ENCODE assay signal across 27 mouse cellular contexts in the genomic region with DNA sequence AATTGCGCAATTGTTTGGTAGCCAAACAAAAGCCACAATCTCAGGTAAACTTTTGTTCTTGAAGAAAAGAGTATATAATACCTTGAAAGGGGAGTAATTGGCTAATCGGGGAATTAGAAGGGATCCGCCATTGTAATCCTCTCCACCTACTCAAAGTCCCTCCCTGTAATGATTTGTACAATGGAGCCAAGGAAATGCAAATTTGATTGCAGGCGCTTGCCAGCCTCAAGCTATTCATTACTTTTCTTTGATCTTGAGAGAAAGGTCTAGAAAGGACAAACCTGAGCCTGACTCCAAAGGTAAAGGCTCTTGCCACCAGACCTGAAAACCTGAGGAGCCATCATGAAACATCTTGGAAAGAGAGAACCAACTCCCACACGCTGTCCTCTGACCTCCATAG.
A peak's percentile ranks its signal among the peaks of the same experiment; 100 is the strongest.
DNase-seq lines count a peak whose midpoint lies in the region; ATAC-seq and TF ChIP-seq lines count a peak whose summit lies in the region.
"Had no signal": no experiment of that assay in that cellular context is flagged by ENCODE, and none has a peak within 500 bp of the region (broad histone marks: within the 10 kb centered on the region; RNA-seq: fewer than 3 reads in every experiment).

No protein-coding gene starts in this region.

- WGBS in kidney, adult 2 months = 73% methylated on average over 5 of the region's 5 CpGs
- WGBS in midbrain, embryonic 16.5 days = 68% methylated on average over 5 of the region's 5 CpGs

- H3K9ac ChIP-seq in midbrain, embryonic 16.5 days (ENCODE audit: low read depth, low read length) = no peak overlapping the region
- H3K9ac ChIP-seq: embryonic facial prominence, embryonic 13.5 days; forebrain, embryonic 13.5 days; heart, embryonic 12.5 days; heart, embryonic 15.5 days; hindbrain, embryonic 13.5 days; intestine, embryonic 15.5 days had no signal

- DNase-seq in kidney, adult 2 months = peak; percentile 8
- no peak for DNase-seq in kidney, postnatal 10 days
- DNase-seq in ES-CJ7 (ENCODE audit: low read depth, low spot score) (peak; percentile 96), R1 (ENCODE audit: low read depth, low spot score) (peak; percentile 83)
- no peak for DNase-seq in adrenal gland, postnatal 10 days
- DNase-seq: adrenal gland, adult 2 months; adrenal gland, postnatal 36 days; cerebellum, adult 18-20 months; cerebellum, adult 9-10 months; cerebellum, postnatal 25 days; gastrocnemius, postnatal 10 days; gastrocnemius, postnatal 36 days; heart, postnatal 10 days; heart, postnatal 36 days; kidney, adult 11 months had no signal

- H3K27me3 ChIP-seq in kidney, adult 2 months (replicated peaks; ENCODE audit: control insufficient read depth, insufficient read depth, low read length) = no peaks in the 10 kb centered on the region
- no peaks in the 10 kb centered on the region for H3K27me3 ChIP-seq in myocyte (ENCODE audit: control insufficient read depth, insufficient read depth, insufficient read length)
- no peaks in the 10 kb centered on the region for H3K27me3 ChIP-seq in midbrain, embryonic 16.5 days (ENCODE audit: control insufficient read depth, insufficient read depth, low read depth, low read length)
- H3K27me3 ChIP-seq: embryonic facial prominence, embryonic 13.5 days; forebrain, embryonic 13.5 days; heart, embryonic 12.5 days; heart, embryonic 15.5 days; hindbrain, embryonic 13.5 days; intestine, embryonic 15.5 days had no signal

- TF ChIP-seq POLR2A in kidney, adult 2 months (IDR thresholded peaks at IDR 0.05; ENCODE audit: low read depth, low read length) = no peak
- TF ChIP-seq POLR2A in myocyte (IDR thresholded peaks at IDR 0.05; ENCODE audit: insufficient read length, low read depth) = no peak

- no peak overlapping the region for H3K4me3 ChIP-seq in kidney, adult 2 months (ENCODE audit: insufficient read depth, low read depth, low read length)
- H3K4me3 ChIP-seq in myocyte = no peak overlapping the region
- no peak overlapping the region for H3K4me3 ChIP-seq in midbrain, embryonic 16.5 days (ENCODE audit: low read depth, low read length)
- H3K4me3 ChIP-seq: embryonic facial prominence, embryonic 13.5 days; forebrain, embryonic 10.5 days; forebrain, embryonic 13.5 days; heart, embryonic 12.5 days; heart, embryonic 15.5 days; hindbrain, embryonic 10.5 days; hindbrain, embryonic 13.5 days; intestine, embryonic 15.5 days had no signal

- H3ac ChIP-seq in myocyte (ENCODE audit: control insufficient read depth, insufficient read length) = no peak overlapping the region

- ATAC-seq in midbrain, embryonic 16.5 days = no peak
- ATAC-seq: forebrain, embryonic 13.5 days; forebrain, embryonic 16.5 days; hindbrain, embryonic 16.5 days; intestine, embryonic 15.5 days had no signal

- H3K9me3 ChIP-seq in midbrain, embryonic 16.5 days (replicated peaks; ENCODE audit: control insufficient read depth, low read length, poor library complexity, severe bottlenecking) = no peaks in the 10 kb centered on the region
- H3K9me3 ChIP-seq: embryonic facial prominence, embryonic 13.5 days; forebrain, embryonic 13.5 days; heart, embryonic 12.5 days; heart, embryonic 15.5 days; hindbrain, embryonic 10.5 days; hindbrain, embryonic 13.5 days; intestine, embryonic 15.5 days had no signal

- no peak for TF ChIP-seq CTCF in kidney, adult 2 months (conservative IDR thresholded peaks at IDR 0.05; ENCODE audit: insufficient read depth, insufficient read length, low read depth, low read length)

- no peaks in the 10 kb centered on the region for H3K79me2 ChIP-seq in myocyte (ENCODE audit: control insufficient read depth, insufficient read depth)

- no peak overlapping the region for H3K27ac ChIP-seq in kidney, adult 2 months (ENCODE audit: insufficient read depth, low read depth, low read length)
- H3K27ac ChIP-seq in midbrain, embryonic 16.5 days (ENCODE audit: low read length) = no peak overlapping the region
- H3K27ac ChIP-seq: embryonic facial prominence, embryonic 13.5 days; forebrain, embryonic 10.5 days; forebrain, embryonic 13.5 days; heart, embryonic 15.5 days; hindbrain, embryonic 10.5 days; hindbrain, embryonic 13.5 days; intestine, embryonic 15.5 days had no signal

- H3K4me1 ChIP-seq in kidney, adult 2 months (ENCODE audit: control insufficient read depth, insufficient read depth, low read length) = no peaks in the 10 kb centered on the region
- H3K4me1 ChIP-seq in midbrain, embryonic 16.5 days (ENCODE audit: control insufficient read depth, insufficient read depth, low read length) = 0 out of 2 replicates have a peak, but pooled peaks cover 4% of the 10 kb centered on the region

- no peaks in the 10 kb centered on the region for H3K36me3 ChIP-seq in kidney, adult 2 months (ENCODE audit: control insufficient read depth, insufficient read depth, low read length)
- H3K36me3 ChIP-seq in myocyte (ENCODE audit: control insufficient read depth, insufficient read depth) = no peaks in the 10 kb centered on the region
- H3K36me3 ChIP-seq in midbrain, embryonic 16.5 days (ENCODE audit: control insufficient read depth, insufficient read depth, low read length) = no peaks in the 10 kb centered on the region
- H3K36me3 ChIP-seq: embryonic facial prominence, embryonic 13.5 days; heart, embryonic 12.5 days; heart, embryonic 15.5 days; hindbrain, embryonic 10.5 days; hindbrain, embryonic 13.5 days; intestine, embryonic 15.5 days had no signal

- no peak overlapping the region for H3K4me2 ChIP-seq in myocyte (ENCODE audit: low read depth)
- H3K4me2 ChIP-seq in midbrain, embryonic 16.5 days (ENCODE audit: low read length) = no peak overlapping the region
- H3K4me2 ChIP-seq: embryonic facial prominence, embryonic 13.5 days; forebrain, embryonic 13.5 days; heart, embryonic 12.5 days; heart, embryonic 15.5 days; hindbrain, embryonic 13.5 days; intestine, embryonic 15.5 days had no signal

TF ChIP-seq in myocyte, 11 proteins besides CTCF, POLR2A, EP300 and RAD21:
- TF ChIP-seq MYOD1 (IDR thresholded peaks at IDR 0.05; ENCODE audit: control insufficient read depth in 1 of 3, insufficient read length in 2 of 3, low read depth in 2 of 3) (no peak), CEBPB (IDR thresholded peaks at IDR 0.05; ENCODE audit: insufficient read depth, poor library complexity, severe bottlenecking) (peak; percentile 48; the same call in 1 of the 2 replicates), TCF3 (IDR thresholded peaks at IDR 0.05; ENCODE audit: insufficient read length, low read depth) (no peak)

Comparison
In these comparisons a context has a peak if more than half of its experiments do, and no peak if none do; other contexts are left out.
1. DNase-seq: peak in kidney, adult 2 months (single experiment), ES-CJ7 (single experiment) and R1 (single experiment); none in kidney, postnatal 10 days (single experiment) and adrenal gland, postnatal 10 days (single experiment).